Mouse (Mus musculus): Measurements from ENCODE around the gene Chtf18.

DNA sequence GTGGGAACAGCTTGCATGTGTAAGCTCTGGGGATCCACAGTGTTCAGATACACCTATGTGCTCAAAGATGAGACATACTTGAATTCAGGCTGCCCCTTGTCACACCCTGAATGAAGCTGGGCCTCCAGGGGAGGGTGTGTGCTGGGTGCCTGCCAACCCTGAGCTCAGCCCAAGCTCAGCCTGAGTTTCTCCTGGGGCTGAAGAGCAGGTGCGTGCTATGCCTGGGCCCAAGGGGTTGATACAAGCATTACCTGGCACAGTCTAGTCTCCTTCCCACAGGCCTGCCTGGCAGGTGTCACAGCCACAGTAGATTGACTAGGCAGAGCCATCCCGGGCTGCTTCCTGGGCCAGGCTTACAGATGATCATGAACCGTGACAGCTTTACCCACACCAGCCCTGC lies 8.5 kb upstream of the Chtf18 start, which contains the start of gene Mslnl:
- TF ChIP-seq POLR2A (IDR thresholded peaks at IDR 0.05; ENCODE audit: insufficient read depth, low read length) (no peak), CTCF (IDR thresholded peaks at IDR 0.05; ENCODE audit: low read depth, low read length) (no peak), EP300 (IDR thresholded peaks at IDR 0.05; ENCODE audit: insufficient read depth, low read depth, low read length) (no peak)

Measured in ES-Bruce4 (cell line).